In the genomic region with DNA sequence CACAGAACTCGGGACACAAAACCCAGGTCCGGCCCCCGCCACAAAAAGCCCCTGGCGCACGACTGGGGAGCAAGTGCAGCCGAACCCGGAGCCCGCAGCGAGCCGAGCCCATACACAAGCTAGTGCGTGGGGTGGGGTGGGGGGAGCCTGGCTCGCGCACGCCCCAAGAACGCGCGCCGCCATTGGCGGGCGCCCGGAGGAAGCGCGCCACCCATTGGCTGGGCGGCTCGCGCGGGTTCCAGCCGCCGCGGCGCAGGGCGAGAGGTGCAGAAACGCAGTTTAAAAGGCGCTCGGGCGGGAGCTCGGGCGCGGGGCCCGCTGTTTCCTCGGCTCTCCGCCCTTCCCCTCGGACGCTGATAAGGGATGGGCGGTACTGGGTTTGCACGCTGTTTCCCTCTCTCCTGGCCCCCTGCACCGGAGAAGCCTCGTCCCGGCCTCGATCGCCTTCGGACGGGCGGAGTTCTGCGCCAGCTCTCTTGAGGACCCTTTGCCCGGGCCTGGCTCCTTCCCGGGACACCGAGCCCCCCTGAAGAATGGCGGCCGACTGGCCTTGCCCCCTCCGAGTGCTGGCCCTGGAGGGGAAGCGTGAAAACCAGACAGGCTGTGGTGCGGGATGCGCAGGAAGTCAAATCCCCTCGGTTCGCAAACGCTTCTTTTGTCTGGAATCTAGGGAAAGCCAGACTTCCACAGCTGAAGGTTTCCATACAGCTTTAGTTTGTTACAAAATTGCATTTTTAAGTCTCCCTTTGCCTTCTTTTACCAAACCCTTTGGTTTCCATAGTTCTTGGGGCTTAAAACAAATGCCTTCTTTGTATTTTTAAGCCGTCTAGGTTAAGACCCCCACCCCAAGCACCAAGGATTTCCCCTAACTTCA, we compare ENCODE assay signal across 8 mouse cellular contexts. TPM values are rescaled to one million over a fixed set of nuclear protein-coding genes. Genes with fewer than 3 reads are reported as not detected.
DNase-seq lines count a peak whose midpoint lies in the region; ATAC-seq and TF ChIP-seq lines count a peak whose summit lies in the region.

No protein-coding gene starts in this region.

- peaks cover 14% of the 10 kb centered on the region for H3K36me3 ChIP-seq in E14TG2a.4 (ENCODE audit: insufficient read depth, low read length)
- H3K36me3 ChIP-seq in forebrain, embryonic 11.5 days (ENCODE audit: control insufficient read depth, insufficient read depth, low read length) = no peaks in the 10 kb centered on the region
- H3K36me3 ChIP-seq in heart, embryonic 16.5 days (ENCODE audit: control insufficient read depth, insufficient read depth) = 0 out of 2 replicates have a peak, but pooled peaks cover 3% of the 10 kb centered on the region
- peaks cover 23% of the 10 kb centered on the region for H3K36me3 ChIP-seq in liver, embryonic 15.5 days (replicated peaks)
- no peaks in the 10 kb centered on the region for H3K36me3 ChIP-seq in neural tube, embryonic 11.5 days (ENCODE audit: control insufficient read depth, insufficient read depth, low read length)
- no peaks in the 10 kb centered on the region for H3K36me3 ChIP-seq in stomach, embryonic 16.5 days (ENCODE audit: control insufficient read depth, insufficient read depth, low read length)

- H3K27ac ChIP-seq in forebrain, embryonic 11.5 days (ENCODE audit: low read depth, low read length) = peak overlapping the region; percentile 100
- H3K27ac ChIP-seq in heart, embryonic 16.5 days (ENCODE audit: low read length) = peak overlapping the region; percentile 100
- H3K27ac ChIP-seq in liver, embryonic 15.5 days (replicated peaks) = peak overlapping the region; percentile 99
- peak overlapping the region; percentile 99 for H3K27ac ChIP-seq in neural tube, embryonic 11.5 days (ENCODE audit: low read depth, low read length)
- peak overlapping the region; percentile 100 for H3K27ac ChIP-seq in stomach, embryonic 16.5 days (ENCODE audit: low read length)

- H3K4me1 ChIP-seq in E14TG2a.4 (replicated peaks; ENCODE audit: low read depth, low read length) = peaks cover 41% of the 10 kb centered on the region
- H3K4me1 ChIP-seq in forebrain, embryonic 11.5 days (replicated peaks; ENCODE audit: control insufficient read depth, insufficient read depth, low read length) = peaks cover 3% of the 10 kb centered on the region; the same call in 1 of the 2 replicates
- peaks cover 14% of the 10 kb centered on the region for H3K4me1 ChIP-seq in heart, embryonic 16.5 days (ENCODE audit: control insufficient read depth, insufficient read depth, low read length)
- peaks cover 44% of the 10 kb centered on the region for H3K4me1 ChIP-seq in liver, embryonic 15.5 days (replicated peaks)
- peaks cover 8% of the 10 kb centered on the region; the same call in 1 of the 2 replicates for H3K4me1 ChIP-seq in neural tube, embryonic 11.5 days (ENCODE audit: control insufficient read depth, insufficient read depth, low read length)
- peaks cover 20% of the 10 kb centered on the region for H3K4me1 ChIP-seq in stomach, embryonic 16.5 days (ENCODE audit: control insufficient read depth, insufficient read depth, low read length)

- H3K9me3 ChIP-seq in E14TG2a.4 (ENCODE audit: low read length) = no peaks in the 10 kb centered on the region
- H3K9me3 ChIP-seq in forebrain, embryonic 11.5 days (ENCODE audit: control insufficient read depth, low read length) = no peaks in the 10 kb centered on the region
- no peaks in the 10 kb centered on the region for H3K9me3 ChIP-seq in heart, embryonic 16.5 days (replicated peaks; ENCODE audit: control insufficient read depth, low read length)
- H3K9me3 ChIP-seq in liver, embryonic 15.5 days (replicated peaks) = no peaks in the 10 kb centered on the region
- H3K9me3 ChIP-seq in neural tube, embryonic 11.5 days (ENCODE audit: control insufficient read depth, low read length) = no peaks in the 10 kb centered on the region
- no peaks in the 10 kb centered on the region for H3K9me3 ChIP-seq in stomach, embryonic 16.5 days (replicated peaks; ENCODE audit: control insufficient read depth, low read length)

- H3K9ac ChIP-seq in forebrain, embryonic 11.5 days (ENCODE audit: low read length) = peak overlapping the region; percentile 100
- H3K9ac ChIP-seq in heart, embryonic 16.5 days (ENCODE audit: low read length) = peak overlapping the region; percentile 100
- H3K9ac ChIP-seq in liver, embryonic 15.5 days = peak overlapping the region; percentile 100
- H3K9ac ChIP-seq in neural tube, embryonic 11.5 days (ENCODE audit: low read length) = peak overlapping the region; percentile 99
- H3K9ac ChIP-seq in stomach, embryonic 16.5 days (ENCODE audit: low read length) = peak overlapping the region; percentile 100

- WGBS in forebrain, embryonic 11.5 days = under 1% methylated on average over 61 of the region's 68 CpGs
- under 1% methylated on average over 67 of the region's 68 CpGs for WGBS in heart, embryonic 16.5 days
- WGBS in liver, embryonic 15.5 days (ENCODE audit: insufficient replicate concordance) = under 1% methylated on average over 68 of the region's 68 CpGs
- under 1% methylated on average over 68 of the region's 68 CpGs for WGBS in neural tube, embryonic 11.5 days
- under 1% methylated on average over 66 of the region's 68 CpGs for WGBS in stomach, embryonic 16.5 days

- no peak for TF ChIP-seq CTCF in E14TG2a.4 (conservative IDR thresholded peaks at IDR 0.05; ENCODE audit: low read length)

- ATAC-seq in forebrain, embryonic 11.5 days (replicated peaks; ENCODE audit: low FRiP score) = peak; percentile 97
- ATAC-seq in heart, embryonic 16.5 days (replicated peaks; ENCODE audit: extremely low read depth, insufficient read depth, low FRiP score) = peak; percentile 96
- peak; percentile 96 for ATAC-seq in liver, embryonic 15.5 days (ENCODE audit: insufficient read depth)
- ATAC-seq in neural tube, embryonic 11.5 days (ENCODE audit: insufficient read depth, low FRiP score, low TSS enrichment) = peak; percentile 96
- ATAC-seq in stomach, embryonic 16.5 days (ENCODE audit: insufficient read depth, low FRiP score) = peak; percentile 98

- no peaks in the 10 kb centered on the region for H3K27me3 ChIP-seq in E14TG2a.4 (ENCODE audit: insufficient read depth, low read length)
- no peaks in the 10 kb centered on the region for H3K27me3 ChIP-seq in forebrain, embryonic 11.5 days (ENCODE audit: control insufficient read depth, insufficient read depth, low read length)
- H3K27me3 ChIP-seq in heart, embryonic 16.5 days (ENCODE audit: control insufficient read depth, insufficient read depth, low read length) = no peaks in the 10 kb centered on the region
- no peaks in the 10 kb centered on the region for H3K27me3 ChIP-seq in liver, embryonic 15.5 days
- H3K27me3 ChIP-seq in neural tube, embryonic 11.5 days (ENCODE audit: control insufficient read depth, insufficient read depth, low read length) = no peaks in the 10 kb centered on the region
- H3K27me3 ChIP-seq in stomach, embryonic 16.5 days (ENCODE audit: control insufficient read depth, insufficient read depth, low read length) = no peaks in the 10 kb centered on the region

- peak overlapping the region; percentile 91 for H3K4me3 ChIP-seq in E14TG2a.4 (replicated peaks; ENCODE audit: low read length)
- H3K4me3 ChIP-seq in forebrain, embryonic 11.5 days (ENCODE audit: low read depth, low read length) = peak overlapping the region; percentile 98
- peak overlapping the region; percentile 94 for H3K4me3 ChIP-seq in heart, embryonic 16.5 days (ENCODE audit: low read length)
- peak overlapping the region; percentile 98 for H3K4me3 ChIP-seq in liver, embryonic 15.5 days (replicated peaks)
- H3K4me3 ChIP-seq in neural tube, embryonic 11.5 days (ENCODE audit: low read depth, low read length) = peak overlapping the region; percentile 92
- peak overlapping the region; percentile 91 for H3K4me3 ChIP-seq in stomach, embryonic 16.5 days (replicated peaks; ENCODE audit: low read length)

- peak overlapping the region; percentile 88 for H3K4me2 ChIP-seq in forebrain, embryonic 11.5 days (ENCODE audit: low read depth, low read length, severe bottlenecking)
- peak overlapping the region; percentile 85 for H3K4me2 ChIP-seq in heart, embryonic 16.5 days (ENCODE audit: low read depth, low read length)
- H3K4me2 ChIP-seq in liver, embryonic 15.5 days = peak overlapping the region; percentile 93
- H3K4me2 ChIP-seq in neural tube, embryonic 11.5 days (ENCODE audit: low read depth) = peak overlapping the region; percentile 64
- peak overlapping the region; percentile 65 for H3K4me2 ChIP-seq in stomach, embryonic 16.5 days (ENCODE audit: low read depth, low read length)

- DNase-seq in c-Kit-positive CD71-positive TER-119-negative erythroid progenitor cells, embryonic 14.5 days (ENCODE audit: low read depth) = peak; percentile 89
- DNase-seq in forebrain, embryonic 11.5 days (ENCODE audit: low spot score) = peak; percentile 97
- DNase-seq in kidney, postnatal 36 days = peak; percentile 92 to 94
- DNase-seq in neural tube, embryonic 11.5 days (ENCODE audit: low spot score) = peak; percentile 98

RNA-seq across cellular contexts. Expression of a gene that starts 9.4 kb away (rescaled TPM):
- polyA plus RNA-seq in forebrain, embryonic 11.5 days (2014; fragmentation: Nextera tagmentation; extraction: Ambion mirVana) = 433 and 456 TPM in 2 replicates
- polyA plus RNA-seq in heart, embryonic 16.5 days (2015; fragmentation: Nextera tagmentation; extraction: Ambion mirVana) = 148 and 153 TPM in 2 replicates
- 127 and 130 TPM in 2 replicates for polyA plus RNA-seq in liver, embryonic 15.5 days (2015; fragmentation: Nextera tagmentation; extraction: Ambion mirVana)
- polyA plus RNA-seq in neural tube, embryonic 11.5 days (2014; fragmentation: Nextera tagmentation; extraction: Ambion mirVana) = 286 and 314 TPM in 2 replicates
- polyA plus RNA-seq in stomach, embryonic 16.5 days (2015; fragmentation: Nextera tagmentation; extraction: Ambion mirVana) = 109 and 132 TPM in 2 replicates

RNA-seq across cellular contexts. Expression of a gene that starts 47.8 kb away (rescaled TPM):
- polyA plus RNA-seq in forebrain, embryonic 11.5 days (2014; fragmentation: Nextera tagmentation; extraction: Ambion mirVana) = 399 and 404 TPM in 2 replicates
- polyA plus RNA-seq in heart, embryonic 16.5 days (2015; fragmentation: Nextera tagmentation; extraction: Ambion mirVana) = 1,186 and 1,208 TPM in 2 replicates
- 193 and 198 TPM in 2 replicates for polyA plus RNA-seq in liver, embryonic 15.5 days (2015; fragmentation: Nextera tagmentation; extraction: Ambion mirVana)
- polyA plus RNA-seq in neural tube, embryonic 11.5 days (2014; fragmentation: Nextera tagmentation; extraction: Ambion mirVana) = 434 and 443 TPM in 2 replicates
- polyA plus RNA-seq in stomach, embryonic 16.5 days (2015; fragmentation: Nextera tagmentation; extraction: Ambion mirVana) = 483 and 485 TPM in 2 replicates

Comparison
In these comparisons a context has a peak if more than half of its experiments do, and no peak if none do; other contexts are left out.
1. Peak in every context shown above with its lines: DNase-seq, ATAC-seq, H3K4me3 ChIP-seq and H3K27ac ChIP-seq.